Mouse (Mus musculus) myocyte (in vitro differentiated cells): Measurements from ENCODE around the gene Tgfbr1. TPM values are rescaled to one million over a fixed set of nuclear protein-coding genes. Genes with fewer than 3 reads are reported as not detected.

ENCODE experiments used
- H3K27me3 ChIP-seq: one replicate; pipeline ENCODE4 v1.6.1; 2011; ENCODE audit not compliant: control insufficient read depth, insufficient read depth, insufficient read length
- H3K36me3 ChIP-seq: one replicate; pipeline ENCODE4 v1.6.1; 2011; ENCODE audit not compliant: control insufficient read depth, insufficient read depth
- H3K4me2 ChIP-seq: one replicate; pipeline ENCODE4 v1.6.1; 2011; ENCODE audit warnings: low read depth, control low read depth
- H3K4me3 ChIP-seq: one replicate; pipeline ENCODE4 v1.5.1; 2011; ENCODE audit warnings: mild to moderate bottlenecking, control low read depth, moderate library complexity
- H3K79me2 ChIP-seq: one replicate; pipeline ENCODE4 v1.6.1; 2011; ENCODE audit not compliant: control insufficient read depth, insufficient read depth
- H3ac ChIP-seq: one replicate; pipeline ENCODE4 v1.6.1; 2011; ENCODE audit not compliant: control insufficient read depth, insufficient read length
- CEBPB ChIP-seq: IDR thresholded peaks from 2 replicates; pipeline ENCODE4 v1.6.1; 2011; ENCODE audit warnings: mild to moderate bottlenecking, moderate library complexity; ENCODE audit not compliant: poor library complexity, insufficient read depth, severe bottlenecking
- E2F4 ChIP-seq: IDR thresholded peaks from one replicate; pipeline ENCODE4 v1.6.1; 2011; ENCODE audit warnings: mild to moderate bottlenecking, control low read depth, moderate library complexity; ENCODE audit not compliant: insufficient read depth
- MAX ChIP-seq: IDR thresholded peaks from one replicate; pipeline ENCODE4 v1.6.1; 2011; ENCODE audit warnings: low read depth, mild to moderate bottlenecking, control low read depth
- MYOD1 ChIP-seq, 3 experiments: IDR thresholded peaks; one replicate each; pipeline ENCODE4 v1.6.1; 2011; ENCODE audit warnings: control low read depth in 2 of 3, low read depth in 2 of 3, mild to moderate bottlenecking in 2 of 3, moderate library complexity in 1 of 3; ENCODE audit not compliant: insufficient read length in 2 of 3, control insufficient read depth in 1 of 3
- MYOG ChIP-seq, 3 experiments: IDR thresholded peaks; one replicate each; pipeline ENCODE4 v1.6.1; 2011; ENCODE audit warnings: control low read depth in 2 of 3, low read depth in 2 of 3, mild to moderate bottlenecking in 2 of 3; ENCODE audit not compliant: insufficient read length in 2 of 3, control insufficient read depth in 1 of 3, insufficient read depth in 1 of 3
- POLR2A ChIP-seq: IDR thresholded peaks from one replicate; pipeline ENCODE4 v1.6.1; 2011; ENCODE audit warnings: low read depth, mild to moderate bottlenecking, control low read depth, moderate library complexity; ENCODE audit not compliant: insufficient read length
- POLR2AphosphoS2 ChIP-seq: IDR thresholded peaks from one replicate; pipeline ENCODE4 v1.6.1; 2011; ENCODE audit warnings: low read depth, control low read depth; ENCODE audit not compliant: insufficient read length
- REST ChIP-seq: IDR thresholded peaks from one replicate; pipeline ENCODE4 v1.6.1; 2011; ENCODE audit warnings: mild to moderate bottlenecking, control low read depth, moderate library complexity; ENCODE audit not compliant: insufficient read depth, insufficient read length
- SRF ChIP-seq: IDR thresholded peaks from one replicate; pipeline ENCODE4 v1.6.1; 2011; ENCODE audit warnings: low read depth; ENCODE audit not compliant: control insufficient read depth, insufficient read length
- TCF12 ChIP-seq: IDR thresholded peaks from one replicate; pipeline ENCODE4 v1.6.1; 2011; ENCODE audit warnings: mild to moderate bottlenecking, control low read depth; ENCODE audit not compliant: poor library complexity, insufficient read depth, severe bottlenecking
- TCF3 ChIP-seq: IDR thresholded peaks from one replicate; pipeline ENCODE4 v1.6.1; 2011; ENCODE audit warnings: low read depth, control low read depth; ENCODE audit not compliant: insufficient read length
- USF1 ChIP-seq: IDR thresholded peaks from one replicate; pipeline ENCODE4 v1.6.1; 2011; ENCODE audit warnings: low read depth, mild to moderate bottlenecking, control low read depth, moderate library complexity
- polyA plus RNA-seq: library from polyadenylated mRNA; unstranded; fragments of >200 nt; fragmentation: generic; extraction: Trizol; gene quantifications from one replicate; pipeline ENCODE4 v1.2.1, GENCODE M21; 2012; ENCODE audit warnings: missing spikeins

Tgfbr1 gene
- polyA plus RNA-seq, 1 experiment, result 2.7 TPM

DNA sequence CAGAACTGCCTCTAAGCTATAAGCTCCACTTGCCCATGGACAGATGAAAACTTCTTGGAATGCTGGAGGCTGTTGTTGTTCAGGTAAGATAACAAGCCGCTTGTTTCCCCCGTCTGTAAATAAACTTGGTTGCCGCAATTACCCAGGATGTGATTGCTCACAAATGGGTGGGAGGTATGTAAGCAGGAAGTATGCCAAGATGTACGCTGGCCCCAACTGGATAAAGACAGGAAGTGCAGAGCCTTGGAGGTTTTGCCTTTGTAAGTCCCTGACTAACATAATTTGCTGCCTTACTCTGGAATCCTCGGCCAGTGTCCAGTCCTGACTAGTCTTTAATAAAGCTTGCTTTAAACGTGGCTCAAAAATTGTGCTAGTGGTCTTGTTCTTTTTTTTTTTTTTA lies 77.5 kb downstream of the Tgfbr1 start:
- no peak overlapping the region for H3K4me2 ChIP-seq
- TF ChIP-seq REST (no peak), SRF (no peak), POLR2A (no peak), TCF12 (no peak), POLR2AphosphoS2 (no peak), CEBPB (no peak), MYOD1 (IDR thresholded peaks at IDR 0.05; ENCODE audit: control insufficient read depth in 1 of 3, insufficient read length in 2 of 3, low read depth in 2 of 3) (no peak), MAX (no peak), MYOG (IDR thresholded peaks at IDR 0.05; ENCODE audit: control insufficient read depth in 1 of 3, insufficient read depth in 1 of 3, insufficient read length in 2 of 3, low read depth in 2 of 3) (no peak), E2F4 (no peak), TCF3 (no peak)
- no peaks in the 10 kb centered on the region for H3K36me3 ChIP-seq
- H3ac ChIP-seq, result no peak overlapping the region
- peaks cover 14% of the 10 kb centered on the region for H3K27me3 ChIP-seq
- H3K79me2 ChIP-seq, result no peaks in the 10 kb centered on the region
- no peak overlapping the region for H3K4me3 ChIP-seq

- no peak overlapping the region for H3ac ChIP-seq
- peaks cover 14% of the 10 kb centered on the region for H3K27me3 ChIP-seq
- no peaks in the 10 kb centered on the region for H3K79me2 ChIP-seq
Observed at GRCm38 (mm10) chr4:47431081-47431480, 78.1 kb downstream of the Tgfbr1 start.

DNA sequence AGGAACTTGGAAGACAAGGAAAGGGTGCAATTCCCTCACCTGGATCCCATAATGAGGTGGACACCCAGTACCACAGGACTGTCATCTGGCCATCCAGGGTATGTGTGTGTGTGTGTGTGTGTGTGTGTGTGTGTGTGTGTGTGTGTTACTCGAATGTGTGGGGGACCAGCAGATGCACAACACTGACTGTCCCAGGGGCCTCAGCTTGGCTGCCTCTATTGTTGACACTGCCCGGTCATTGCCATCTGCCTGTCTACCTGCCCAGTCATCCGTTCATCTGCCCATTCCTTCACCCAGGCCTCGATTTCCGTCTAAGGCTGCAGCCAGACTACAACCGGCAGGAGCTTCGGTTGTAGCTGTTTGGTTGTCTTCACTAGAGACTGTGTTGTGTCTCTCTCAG lies 79.7 kb downstream of the Tgfbr1 start:
- peaks cover 14% of the 10 kb centered on the region for H3K27me3 ChIP-seq
- TF ChIP-seq CEBPB (no peak), POLR2AphosphoS2 (no peak), E2F4 (no peak), SRF (no peak), MYOD1 (IDR thresholded peaks at IDR 0.05; ENCODE audit: control insufficient read depth in 1 of 3, insufficient read length in 2 of 3, low read depth in 2 of 3) (no peak), MAX (no peak), REST (no peak), USF1 (no peak), MYOG (IDR thresholded peaks at IDR 0.05; ENCODE audit: control insufficient read depth in 1 of 3, insufficient read depth in 1 of 3, insufficient read length in 2 of 3, low read depth in 2 of 3) (no peak), TCF12 (no peak), POLR2A (no peak)
- no peak overlapping the region for H3K4me3 ChIP-seq

More at GRCm38 (mm10) chr4:47431081-47431480, 78.1 kb downstream of the Tgfbr1 start:
- Histone ChIP-seq H3K4me2 (no peak overlapping the region), H3K4me3 (no peak overlapping the region), H3K36me3 (no peaks in the 10 kb centered on the region)
- TF ChIP-seq SRF (no peak), POLR2A (no peak), CEBPB (no peak), MAX (no peak), TCF12 (no peak), USF1 (no peak), REST (no peak)

DNA sequence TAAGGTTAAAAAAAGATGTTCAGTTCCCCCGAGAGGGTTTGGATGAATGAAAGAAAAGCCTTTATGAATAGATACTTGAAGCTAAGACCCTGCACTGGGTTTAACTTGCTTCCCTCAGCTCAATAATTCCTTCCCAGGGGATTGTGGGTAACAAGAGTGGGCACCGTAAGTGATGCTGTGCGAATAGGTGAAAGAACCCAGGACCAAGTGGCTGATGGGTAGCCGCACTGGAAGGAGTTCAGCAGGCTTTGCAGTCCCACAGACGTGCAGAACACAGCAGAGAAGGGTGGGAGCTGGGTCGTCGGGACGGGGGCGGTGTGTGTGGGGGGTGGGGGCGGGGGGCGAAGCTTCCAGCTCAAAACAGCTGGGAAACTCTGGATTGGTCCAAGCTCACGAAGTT lies 82.1 kb downstream of the Tgfbr1 start:
- no peak for TF ChIP-seq USF1
- no peak for TF ChIP-seq POLR2AphosphoS2
- TF ChIP-seq TCF12, result no peak
- no peak for TF ChIP-seq TCF3
- TF ChIP-seq E2F4, result no peak
- no peak for TF ChIP-seq CEBPB
- TF ChIP-seq SRF, result no peak
- no peak for TF ChIP-seq MAX
- TF ChIP-seq REST, result no peak
- TF ChIP-seq MYOD1 (IDR thresholded peaks at IDR 0.05; ENCODE audit: control insufficient read depth in 1 of 3, insufficient read length in 2 of 3, low read depth in 2 of 3), result no peak
- TF ChIP-seq MYOG (IDR thresholded peaks at IDR 0.05; ENCODE audit: control insufficient read depth in 1 of 3, insufficient read depth in 1 of 3, insufficient read length in 2 of 3, low read depth in 2 of 3), result no peak
- TF ChIP-seq POLR2A, result no peak
- no peak overlapping the region for H3K4me3 ChIP-seq
- H3K27me3 ChIP-seq, result peaks cover 14% of the 10 kb centered on the region
- no peak overlapping the region for H3ac ChIP-seq
- no peaks in the 10 kb centered on the region for H3K36me3 ChIP-seq
- no peak overlapping the region for H3K4me2 ChIP-seq
- H3K79me2 ChIP-seq, result no peaks in the 10 kb centered on the region

More for the DNA sequence above, 79.7 kb downstream of the Tgfbr1 start:
- H3K79me2 ChIP-seq, result no peaks in the 10 kb centered on the region
- H3K4me2 ChIP-seq, result no peak overlapping the region
- H3K36me3 ChIP-seq, result no peaks in the 10 kb centered on the region
- no peak overlapping the region for H3ac ChIP-seq
